Mouse (Mus musculus) c-Kit-negative CD71-positive TER-119-positive erythroid progenitor cells, embryonic 14.5 days (primary cell): ENCODE data around the gene Fer.
A peak's percentile ranks its signal among the peaks of the same experiment; 100 is the strongest.

Experiments
- DNase-seq: peaks from one replicate; pipeline ENCODE4 v3.0.0-alpha.2; 2013; ENCODE audit warnings: low read depth, low spot score

Fer gene

DNA sequence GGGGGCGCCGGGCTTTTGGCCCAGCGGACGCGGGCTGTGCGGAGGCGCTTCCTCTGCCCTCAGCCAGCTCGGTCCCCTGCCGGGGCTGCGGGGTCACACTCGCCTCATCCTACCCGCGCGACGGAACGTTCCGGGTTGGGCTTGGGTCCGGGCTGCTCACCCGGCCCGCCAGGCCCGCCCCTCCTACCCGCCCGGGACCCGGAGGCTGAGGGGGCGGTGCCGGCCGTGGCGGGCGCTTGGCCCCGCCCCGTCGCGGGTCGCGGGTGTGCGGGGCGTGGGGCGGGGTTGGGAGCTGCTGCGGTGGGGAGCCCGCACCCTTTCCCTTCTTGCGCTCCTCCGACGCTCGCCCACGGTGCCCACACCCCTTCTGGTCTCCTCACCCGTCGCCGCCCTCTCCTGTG lies 1.3 kb downstream of the Fer start:
- DNase-seq = peak; percentile 12

DNA sequence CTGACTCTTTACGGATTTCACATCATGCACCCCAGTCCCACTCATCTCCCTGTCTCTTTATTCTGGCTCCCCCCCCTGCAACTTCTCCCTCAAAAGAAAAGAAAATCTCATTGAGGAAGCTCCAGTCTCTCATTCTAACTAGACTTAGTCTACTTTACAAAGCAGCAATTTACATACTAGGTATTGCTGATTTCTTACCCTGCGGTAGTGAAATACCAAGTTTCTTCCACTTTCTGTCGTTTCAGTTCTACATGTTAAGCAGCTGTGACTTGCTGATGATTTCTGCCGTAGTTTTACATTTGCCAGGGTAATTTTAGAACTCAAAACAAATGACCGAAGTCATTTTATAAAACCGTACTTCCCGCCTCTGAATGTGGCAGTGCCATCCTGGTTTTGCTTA lies 8.9 kb downstream of the Fer start:
- DNase-seq = no peak

DNA sequence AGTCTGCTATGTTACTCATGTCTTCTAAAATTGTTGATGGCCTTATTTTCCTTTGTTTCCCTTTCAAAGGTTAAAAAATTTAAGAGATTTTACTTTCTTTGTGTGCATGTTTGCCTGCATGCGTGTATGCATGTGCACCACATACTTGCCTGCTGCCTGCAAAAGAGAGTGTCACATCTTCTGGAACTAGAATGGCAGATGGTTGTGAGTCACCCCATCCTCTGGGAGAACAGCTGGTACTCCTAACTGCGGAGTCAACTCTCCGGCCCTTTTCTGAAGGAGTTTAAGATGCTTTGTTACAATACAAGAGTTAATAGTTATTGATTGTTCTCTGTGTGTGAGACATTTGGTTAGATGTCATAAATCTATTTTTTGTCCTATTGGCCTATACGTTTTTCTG lies 16.0 kb downstream of the Fer start:
- no peak for DNase-seq

DNA sequence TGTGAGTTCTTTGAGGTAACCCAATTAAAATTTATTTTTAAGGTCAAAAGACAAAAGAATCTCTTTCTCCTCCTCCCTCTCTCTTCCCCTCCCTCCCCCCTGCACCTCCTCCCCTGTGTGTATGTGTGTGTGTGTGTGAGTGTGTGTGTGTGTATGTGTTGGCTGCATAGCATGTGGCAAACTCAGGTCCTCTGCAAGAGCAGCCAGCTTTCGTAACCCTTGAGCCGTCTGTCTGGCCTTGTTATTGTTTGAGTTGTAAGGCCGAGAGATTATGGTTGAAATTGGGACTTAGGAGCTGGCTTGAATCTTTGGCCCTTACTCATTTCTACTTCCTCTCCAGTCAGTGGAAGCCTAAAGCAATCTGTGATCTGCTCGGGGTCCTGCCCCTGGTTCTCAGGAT lies 17.1 kb downstream of the Fer start:
- DNase-seq = no peak

DNA sequence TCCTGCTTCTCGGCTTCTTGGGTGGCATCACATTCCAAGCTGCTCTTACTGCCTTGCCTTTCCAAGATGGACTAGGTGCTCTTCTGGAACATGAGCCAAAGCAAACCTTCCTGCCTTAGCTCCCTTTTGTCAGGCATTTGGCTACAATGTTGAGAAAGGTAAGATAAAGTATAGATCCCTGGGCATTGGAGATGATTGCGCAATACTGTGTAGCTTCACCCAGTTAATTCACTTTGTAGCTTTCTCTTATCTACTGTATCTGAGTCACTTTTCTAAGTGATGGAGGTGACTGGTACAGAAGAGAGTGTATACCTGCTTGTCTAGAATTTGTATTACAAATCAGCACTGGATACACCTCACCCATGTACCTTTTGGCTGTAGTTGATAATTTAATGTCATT lies 24.1 kb downstream of the Fer start:
- DNase-seq = no peak

DNA sequence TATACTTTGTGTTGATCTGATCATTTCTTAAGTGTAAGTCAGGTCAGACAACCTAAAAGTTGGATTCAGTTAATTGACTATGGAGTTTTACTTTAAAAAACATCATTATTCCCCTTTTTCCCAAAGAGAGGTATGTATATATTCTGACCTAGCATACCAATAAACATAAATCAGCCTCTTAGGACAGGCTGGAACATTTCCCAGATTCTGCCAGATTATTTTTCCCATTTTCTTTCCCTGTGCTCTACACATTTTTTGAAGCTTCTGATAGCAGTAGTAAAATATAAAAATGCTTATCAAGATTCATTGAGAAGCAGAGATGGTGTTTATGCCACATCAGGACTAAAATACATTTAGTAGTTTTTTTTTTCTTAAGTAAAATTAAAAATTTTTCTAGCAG lies 27.7 kb downstream of the Fer start:
- no peak for DNase-seq

DNA sequence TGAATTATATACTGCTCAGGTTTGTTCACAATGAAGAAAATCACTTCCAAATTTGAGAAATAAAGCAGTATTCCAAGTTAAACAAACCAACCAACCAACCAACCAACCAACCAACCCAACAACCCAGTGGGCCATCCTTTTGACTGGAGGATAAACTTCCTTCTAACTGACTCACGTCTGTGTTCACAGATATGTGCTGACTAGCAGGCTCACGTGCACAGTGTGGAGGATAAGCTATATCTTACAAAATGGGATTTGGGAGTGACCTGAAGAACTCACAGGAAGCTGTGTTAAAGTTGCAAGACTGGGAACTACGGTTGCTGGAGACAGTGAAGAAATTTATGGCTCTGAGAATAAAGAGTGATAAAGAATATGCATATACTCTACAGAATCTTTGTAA lies 33.0 kb downstream of the Fer start:
- DNase-seq = no peak

DNA sequence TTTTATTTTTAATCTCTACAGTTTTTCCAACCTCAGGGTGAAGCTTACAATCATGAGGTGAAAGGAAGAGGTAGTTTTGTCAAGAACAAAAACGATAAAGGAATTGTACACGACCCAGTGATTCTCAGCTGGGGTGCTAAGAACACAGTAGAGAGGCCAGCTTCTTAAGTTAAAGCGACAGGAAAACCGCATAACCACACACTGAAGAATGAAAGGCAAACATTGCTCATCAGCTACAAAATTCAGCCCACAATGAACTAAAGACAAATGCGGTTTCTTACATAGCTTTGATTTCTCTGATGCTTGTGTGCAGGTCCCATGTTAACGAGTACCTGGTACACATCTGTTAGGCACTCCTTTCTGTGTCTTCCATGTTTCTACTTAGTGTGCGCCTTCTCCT lies 34.2 kb downstream of the Fer start:
- no peak for DNase-seq

DNA sequence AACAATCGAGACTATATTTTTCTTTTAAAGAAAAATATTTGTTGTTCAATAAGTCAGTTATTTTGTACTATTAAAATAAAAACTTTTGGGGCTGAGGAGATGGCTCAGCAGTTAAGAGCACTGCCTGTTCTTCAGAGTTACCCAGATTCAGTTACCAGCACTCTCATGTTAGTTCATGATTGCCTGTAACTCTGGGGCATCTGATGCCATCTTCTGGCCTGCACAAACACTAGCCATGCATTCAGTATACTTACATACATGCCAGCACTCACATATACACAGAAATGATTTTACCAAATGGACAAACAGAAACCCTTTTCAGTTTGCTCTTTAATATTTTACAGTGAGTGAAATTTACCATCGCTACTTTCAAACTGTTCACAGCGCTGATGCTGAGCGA lies 46.4 kb downstream of the Fer start:
- no peak for DNase-seq

DNA sequence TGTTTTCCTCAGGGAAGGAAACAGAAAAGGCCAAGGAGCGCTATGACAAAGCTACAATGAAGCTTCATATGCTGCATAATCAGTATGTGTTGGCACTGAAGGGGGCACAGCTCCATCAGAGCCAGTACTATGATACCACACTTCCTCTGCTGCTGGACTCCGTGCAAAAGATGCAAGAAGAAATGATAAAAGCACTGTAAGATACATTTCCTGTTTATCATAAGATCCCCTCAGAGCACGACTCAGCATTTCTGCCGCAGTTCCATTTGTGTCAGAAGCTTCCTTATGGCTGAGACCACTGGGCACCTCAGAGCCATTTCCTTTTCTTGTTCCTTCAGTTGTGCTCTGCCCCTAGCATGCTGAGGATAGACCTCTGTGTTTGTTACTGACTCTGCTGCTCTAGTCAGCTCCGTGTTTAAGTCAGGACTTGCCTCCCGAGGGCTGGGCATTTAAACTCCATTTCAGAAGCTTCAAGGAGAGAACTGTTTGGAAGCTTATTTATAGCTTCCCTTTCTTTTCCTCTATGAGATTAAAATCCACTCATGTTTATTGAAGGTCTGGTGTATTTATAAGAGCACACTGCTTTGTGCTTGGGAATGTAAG lies 58.8 kb downstream of the Fer start:
- no peak for DNase-seq

DNA sequence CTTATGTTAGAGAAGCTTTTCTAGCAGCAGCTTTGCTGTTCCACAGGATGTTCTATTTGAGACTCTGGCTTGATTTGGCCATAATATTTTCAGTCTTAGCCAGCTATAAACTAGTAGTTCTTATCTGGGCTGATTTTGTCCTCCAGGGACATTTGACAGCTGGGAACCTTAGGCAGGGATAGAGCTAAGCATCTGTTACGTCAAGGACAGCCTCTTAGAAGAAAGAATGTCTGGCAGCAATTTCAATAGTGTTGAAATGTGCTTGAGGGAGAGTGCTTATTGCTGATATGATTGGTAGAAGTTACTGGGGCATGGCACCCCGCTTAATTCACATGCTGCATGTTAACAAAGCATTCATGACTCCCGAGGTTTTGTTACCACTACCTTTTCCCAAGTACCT lies 62.7 kb downstream of the Fer start:
- no peak for DNase-seq

DNA sequence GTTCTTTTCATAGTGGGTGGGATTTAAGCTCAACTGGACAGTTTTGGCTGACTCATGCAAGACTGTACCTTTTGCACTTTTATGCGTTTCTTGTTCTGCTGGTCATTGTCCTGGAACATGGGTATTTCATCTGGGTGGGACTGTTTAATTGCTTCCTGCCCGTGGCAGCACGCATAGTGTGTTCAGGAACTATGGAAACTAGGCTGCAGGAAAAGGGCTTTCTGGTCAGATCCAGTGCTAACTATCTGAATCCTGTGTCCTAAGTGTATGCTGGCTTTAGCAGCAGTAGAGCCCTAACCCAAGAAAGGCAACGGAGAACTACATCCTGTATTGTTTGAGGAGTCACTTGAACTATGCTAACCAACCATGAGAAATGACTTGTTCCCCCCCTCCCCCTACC lies 67.8 kb downstream of the Fer start:
- DNase-seq = no peak

DNA sequence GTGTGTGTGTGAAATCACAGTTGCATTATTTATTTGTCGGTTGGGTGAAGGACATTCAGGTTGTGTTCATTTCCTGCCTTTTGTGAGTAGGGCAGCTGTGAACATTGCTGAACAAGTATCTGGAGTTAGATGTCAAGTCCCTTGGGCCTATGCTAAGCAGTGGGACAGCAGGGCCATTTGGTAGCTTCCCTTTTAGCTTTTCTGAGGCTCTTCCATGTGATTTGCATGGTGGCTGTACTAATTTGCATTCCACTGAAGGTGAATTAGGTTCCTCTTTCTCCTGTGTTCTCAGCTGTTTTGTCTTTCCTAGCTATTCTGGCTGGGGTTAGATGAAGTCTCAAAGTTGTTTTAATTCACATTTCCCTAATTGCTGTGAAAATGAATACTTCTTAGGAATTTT lies 68.7 kb downstream of the Fer start:
- DNase-seq = no peak

DNA sequence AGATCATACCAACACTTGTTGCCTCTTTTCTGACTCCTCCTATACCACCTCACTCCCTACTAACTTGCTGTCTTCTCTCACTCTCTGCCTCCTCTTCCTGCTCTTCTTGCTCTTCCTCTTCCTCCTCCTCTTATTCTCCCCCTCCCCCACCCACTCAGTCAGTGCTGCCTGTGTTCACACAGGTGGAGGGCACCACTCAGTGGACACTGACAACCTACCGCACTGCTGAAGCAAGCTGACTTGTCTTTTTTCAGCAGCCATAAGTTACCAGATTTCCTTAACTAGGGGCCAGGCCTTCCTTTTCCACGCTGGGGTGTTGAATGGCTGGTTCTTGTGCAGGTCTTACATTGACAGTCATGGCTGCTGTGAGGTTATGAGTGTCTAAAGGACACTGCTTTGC lies 72.5 kb downstream of the Fer start:
- DNase-seq = no peak

DNA sequence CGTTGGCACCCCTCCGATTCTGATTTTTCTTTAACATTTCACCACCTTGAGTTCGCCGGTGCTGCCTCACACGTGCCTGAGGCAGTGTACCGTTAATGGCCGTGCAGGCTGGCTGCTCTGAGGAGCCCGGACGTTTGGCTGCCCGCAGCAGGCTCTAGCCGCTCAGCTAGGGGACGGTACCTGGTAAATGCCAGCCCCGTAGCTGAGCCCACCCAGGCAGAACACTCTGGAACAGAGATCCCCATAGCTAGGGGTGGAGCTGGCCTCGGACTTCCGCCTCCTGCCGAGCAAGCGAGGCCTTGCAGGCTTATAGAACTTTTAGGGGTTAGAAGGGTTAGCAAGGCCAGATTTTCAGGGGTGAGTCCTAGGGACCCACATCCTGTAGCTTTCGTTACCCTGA lies 75.0 kb downstream of the Fer start:
- no peak for DNase-seq

DNA sequence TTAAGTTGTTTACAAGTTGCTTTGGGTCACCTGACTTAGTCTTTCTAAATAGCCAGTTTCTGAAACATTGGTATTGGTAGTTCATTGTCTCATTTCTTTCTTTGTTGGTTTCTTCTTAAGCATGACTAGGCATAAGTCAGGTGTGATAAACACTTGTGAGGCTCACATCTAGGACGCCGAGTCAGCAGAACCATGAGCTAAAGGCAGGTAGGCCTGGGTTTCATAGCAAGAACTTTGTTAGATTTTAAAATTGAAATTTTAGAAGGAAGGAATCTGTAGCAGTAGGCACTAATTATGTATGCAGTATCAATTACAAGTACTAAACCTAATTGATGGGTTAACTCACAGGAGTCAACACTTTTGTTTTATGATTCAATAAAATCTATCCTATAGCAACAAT lies 83.9 kb downstream of the Fer start:
- no peak for DNase-seq

DNA sequence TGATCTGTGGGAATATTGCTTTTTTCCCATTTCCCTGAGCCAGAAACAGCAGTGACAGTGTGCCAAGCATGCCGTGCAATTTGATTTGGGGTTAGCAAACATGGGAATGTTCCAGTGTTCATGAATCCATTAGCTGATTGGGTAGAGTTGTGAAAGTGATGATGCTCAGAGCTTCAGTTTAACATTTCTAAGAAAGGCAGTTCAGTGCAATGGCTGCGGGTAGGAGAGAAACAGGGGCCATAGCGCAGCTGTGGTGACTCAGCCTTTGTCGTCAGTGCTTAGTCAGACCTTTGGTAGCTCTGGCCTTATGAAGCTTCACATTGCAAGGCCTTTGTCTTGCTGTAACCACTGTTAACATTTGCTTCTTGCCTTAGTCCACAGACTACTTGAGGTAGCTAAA lies 85.9 kb downstream of the Fer start:
- DNase-seq = no peak

DNA sequence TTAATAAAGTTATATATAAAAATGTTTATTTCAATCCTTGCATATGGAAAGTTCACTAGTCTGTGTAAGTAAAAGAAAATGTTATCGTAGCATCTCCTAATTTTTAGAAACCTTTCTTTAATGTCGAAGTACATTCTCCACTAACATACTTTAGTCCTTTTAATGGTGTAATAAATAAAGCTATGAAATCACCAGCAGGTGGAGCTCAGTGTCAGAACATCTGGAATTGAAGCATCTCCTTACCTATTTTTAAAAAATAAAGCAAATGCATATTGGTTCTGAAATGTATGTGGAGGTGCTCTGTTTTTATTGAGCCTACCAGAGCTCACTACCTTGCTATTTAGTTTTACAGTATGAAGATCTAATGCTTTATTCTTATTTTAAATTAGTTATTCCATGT lies 88.6 kb downstream of the Fer start:
- no peak for DNase-seq

DNA sequence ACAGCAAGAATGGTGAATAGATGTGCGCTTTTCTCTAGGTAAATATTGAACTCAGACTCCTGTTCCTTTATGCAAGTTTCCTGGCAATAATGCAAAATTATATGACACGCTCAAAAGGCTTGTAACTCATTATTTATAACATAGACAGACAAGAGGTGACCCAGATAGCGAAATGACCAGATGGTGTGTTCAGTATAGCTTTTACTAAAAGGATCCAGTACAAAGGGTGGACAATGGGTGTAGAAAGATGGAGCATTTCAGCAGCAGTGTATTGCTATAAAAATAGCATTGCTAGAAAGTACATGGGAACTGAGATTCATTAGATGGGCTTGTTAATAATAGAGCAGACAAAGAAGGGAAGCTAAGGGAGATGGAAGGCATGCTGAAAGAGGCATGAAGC lies 104.2 kb downstream of the Fer start:
- DNase-seq = no peak

DNA sequence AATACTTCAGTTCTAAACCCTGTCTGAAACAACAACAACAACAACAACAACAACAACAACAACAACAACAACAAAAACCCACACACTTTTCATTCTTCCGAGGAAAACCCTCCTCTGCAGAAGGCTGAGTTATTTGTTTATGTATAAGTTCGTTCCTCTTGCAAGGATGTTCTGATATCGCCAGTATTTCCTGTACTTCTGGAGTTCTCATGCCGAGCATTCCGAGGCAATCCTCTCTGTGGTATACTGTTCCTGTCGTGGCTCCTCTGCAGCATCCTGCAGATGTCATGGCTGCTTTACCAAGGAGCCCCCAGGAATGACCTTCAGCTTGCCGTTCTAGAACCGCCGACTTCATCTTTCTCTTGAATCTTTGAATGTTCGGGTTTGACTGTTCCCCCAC lies 106.6 kb downstream of the Fer start:
- DNase-seq = no peak

DNA sequence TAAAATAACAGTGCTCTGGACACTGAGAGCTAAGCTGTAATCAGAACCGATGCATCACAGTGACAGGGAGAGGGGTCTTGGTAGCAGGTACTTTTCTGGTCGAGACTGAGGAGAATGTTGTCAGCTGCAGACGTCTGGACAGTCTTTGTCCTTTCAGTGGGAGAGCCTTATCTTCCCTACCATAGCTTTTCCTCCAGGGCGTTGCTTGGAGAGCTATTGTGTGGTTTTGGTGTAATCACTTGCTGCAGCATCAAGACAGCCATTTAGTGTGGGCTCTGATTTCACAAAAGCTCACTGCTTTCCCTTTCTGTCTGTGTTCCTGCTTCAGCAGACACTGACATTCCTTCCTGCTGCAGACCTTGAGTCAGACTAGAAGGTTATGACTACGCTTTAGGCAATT lies 107.4 kb downstream of the Fer start:
- no peak for DNase-seq

DNA sequence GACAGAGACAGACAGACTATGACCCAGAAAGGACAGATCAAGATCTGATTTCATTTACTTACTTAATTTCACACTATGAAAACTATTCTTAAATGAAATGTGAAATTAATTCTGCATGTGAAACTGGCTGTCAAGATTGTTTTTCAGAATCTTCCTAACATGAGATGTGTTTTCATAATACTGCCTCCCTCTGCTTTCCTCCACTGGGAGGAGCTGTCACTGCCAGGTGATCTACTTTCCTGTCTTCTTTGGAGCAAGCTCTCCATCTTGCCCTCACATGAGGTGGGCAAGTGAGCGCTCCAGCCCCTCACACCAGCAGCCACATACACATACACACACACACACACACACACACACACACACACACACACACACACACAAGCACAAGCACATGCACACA lies 108.1 kb downstream of the Fer start:
- no peak for DNase-seq

DNA sequence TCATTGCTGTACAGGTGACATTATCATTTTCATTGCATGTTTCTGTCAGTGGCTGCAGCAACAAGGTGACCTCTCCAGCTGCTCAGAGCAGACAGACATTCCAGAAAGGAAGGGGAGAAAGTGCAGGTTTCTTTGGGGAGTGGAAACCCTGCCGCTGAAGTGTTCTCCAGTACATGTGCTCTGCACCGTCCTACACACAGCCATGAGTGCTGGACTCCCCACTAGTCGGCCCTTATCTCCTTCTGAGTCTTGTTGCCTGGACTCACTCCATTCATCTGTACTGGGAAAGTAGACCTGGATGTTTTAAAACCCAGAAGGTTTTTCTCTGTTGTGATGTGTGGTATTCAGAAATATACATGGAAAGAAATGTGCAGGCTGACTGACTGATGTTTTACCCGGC lies 109.3 kb downstream of the Fer start:
- DNase-seq = no peak

DNA sequence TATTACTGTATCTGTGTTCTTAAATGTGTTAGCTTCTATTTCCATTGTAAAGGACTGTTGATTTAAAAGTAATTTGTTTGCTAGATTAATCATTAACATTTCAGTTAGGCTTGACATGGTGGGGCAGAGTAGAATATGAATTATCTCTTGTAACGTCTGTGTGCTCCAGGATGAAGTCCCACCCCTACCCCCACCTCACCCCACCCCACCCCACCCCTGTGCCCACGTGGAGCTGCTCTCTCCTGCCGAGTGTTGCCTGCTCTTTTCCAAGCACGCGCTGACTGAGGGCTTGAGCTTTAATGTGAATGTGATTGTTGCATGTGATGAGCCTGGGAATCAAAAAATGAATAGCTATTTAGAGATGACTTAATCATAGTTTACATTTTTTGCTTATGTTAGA lies 110.9 kb downstream of the Fer start:
- DNase-seq = no peak

DNA sequence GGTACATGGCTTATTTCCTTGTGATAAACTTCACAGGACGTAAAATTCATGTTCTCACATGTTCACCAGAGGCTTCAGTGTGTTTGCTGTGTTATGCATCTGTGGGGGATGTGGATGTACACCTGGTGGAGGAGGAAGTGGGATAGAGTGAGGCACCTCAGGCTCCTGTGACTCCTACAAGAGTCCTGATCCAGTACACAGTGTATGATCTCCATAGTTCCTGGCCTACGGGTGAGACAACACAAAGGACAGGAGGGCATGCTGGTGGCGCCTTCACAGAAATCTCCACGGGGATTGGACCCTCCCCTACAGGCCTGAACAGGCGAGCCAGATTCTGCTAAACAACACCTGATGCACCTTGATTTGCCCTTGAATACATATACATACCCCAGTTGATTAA lies 111.4 kb downstream of the Fer start:
- no peak for DNase-seq
